Mouse (Mus musculus) myocyte (in vitro differentiated cells): ENCODE measurements at regions not wholly inside any gene's neighbourhood (a gene's known extent, or its start where the extent isn't known, plus 50 kb on each side); places are given as distances from the start of the nearest gene placed in this dataset.

Experiments used
- CEBPB ChIP-seq: IDR thresholded peaks from 2 replicates; pipeline ENCODE4 v1.6.1; 2011; ENCODE audit warnings: mild to moderate bottlenecking, moderate library complexity; ENCODE audit not compliant: poor library complexity, insufficient read depth, severe bottlenecking
- E2F4 ChIP-seq: IDR thresholded peaks from one replicate; pipeline ENCODE4 v1.6.1; 2011; ENCODE audit warnings: mild to moderate bottlenecking, control low read depth, moderate library complexity; ENCODE audit not compliant: insufficient read depth
- MAX ChIP-seq: IDR thresholded peaks from one replicate; pipeline ENCODE4 v1.6.1; 2011; ENCODE audit warnings: low read depth, mild to moderate bottlenecking, control low read depth
- MYOD1 ChIP-seq, 3 experiments: IDR thresholded peaks; one replicate each; pipeline ENCODE4 v1.6.1; 2011; ENCODE audit warnings: control low read depth in 2 of 3, low read depth in 2 of 3, mild to moderate bottlenecking in 2 of 3, moderate library complexity in 1 of 3; ENCODE audit not compliant: insufficient read length in 2 of 3, control insufficient read depth in 1 of 3
- MYOG ChIP-seq, 3 experiments: IDR thresholded peaks; one replicate each; pipeline ENCODE4 v1.6.1; 2011; ENCODE audit warnings: control low read depth in 2 of 3, low read depth in 2 of 3, mild to moderate bottlenecking in 2 of 3; ENCODE audit not compliant: insufficient read length in 2 of 3, control insufficient read depth in 1 of 3, insufficient read depth in 1 of 3
- POLR2A ChIP-seq: IDR thresholded peaks from one replicate; pipeline ENCODE4 v1.6.1; 2011; ENCODE audit warnings: low read depth, mild to moderate bottlenecking, control low read depth, moderate library complexity; ENCODE audit not compliant: insufficient read length
- POLR2AphosphoS2 ChIP-seq: IDR thresholded peaks from one replicate; pipeline ENCODE4 v1.6.1; 2011; ENCODE audit warnings: low read depth, control low read depth; ENCODE audit not compliant: insufficient read length
- REST ChIP-seq: IDR thresholded peaks from one replicate; pipeline ENCODE4 v1.6.1; 2011; ENCODE audit warnings: mild to moderate bottlenecking, control low read depth, moderate library complexity; ENCODE audit not compliant: insufficient read depth, insufficient read length
- SRF ChIP-seq: IDR thresholded peaks from one replicate; pipeline ENCODE4 v1.6.1; 2011; ENCODE audit warnings: low read depth; ENCODE audit not compliant: control insufficient read depth, insufficient read length
- TCF12 ChIP-seq: IDR thresholded peaks from one replicate; pipeline ENCODE4 v1.6.1; 2011; ENCODE audit warnings: mild to moderate bottlenecking, control low read depth; ENCODE audit not compliant: poor library complexity, insufficient read depth, severe bottlenecking
- TCF3 ChIP-seq: IDR thresholded peaks from one replicate; pipeline ENCODE4 v1.6.1; 2011; ENCODE audit warnings: low read depth, control low read depth; ENCODE audit not compliant: insufficient read length
- USF1 ChIP-seq: IDR thresholded peaks from one replicate; pipeline ENCODE4 v1.6.1; 2011; ENCODE audit warnings: low read depth, mild to moderate bottlenecking, control low read depth, moderate library complexity

GRCm38 (mm10) chr1:91626090-91626489 is 85.7 kb downstream of the Asb1 start:
- TF ChIP-seq MAX (no peak), POLR2A (no peak), MYOD1 (IDR thresholded peaks at IDR 0.05; ENCODE audit: control insufficient read depth in 1 of 3, insufficient read length in 2 of 3, low read depth in 2 of 3) (no peak), E2F4 (no peak), USF1 (no peak), MYOG (IDR thresholded peaks at IDR 0.05; ENCODE audit: control insufficient read depth in 1 of 3, insufficient read depth in 1 of 3, insufficient read length in 2 of 3, low read depth in 2 of 3) (no peak), POLR2AphosphoS2 (no peak), TCF3 (no peak), TCF12 (no peak), CEBPB (no peak), SRF (no peak), REST (no peak)
